Mouse (Mus musculus) C2C12 (cell line): ENCODE measurements around the gene Selenot.

ENCODE experiments used
- CTCF ChIP-seq: IDR thresholded peaks from one replicate; pipeline ENCODE4 v1.5.1; 2011; ENCODE audit not compliant: control insufficient read depth, insufficient read depth, insufficient read length
- FOSL1 ChIP-seq: IDR thresholded peaks from one replicate; pipeline ENCODE4 v1.8.0; 2011; ENCODE audit warnings: mild to moderate bottlenecking, low read length; ENCODE audit not compliant: poor library complexity, insufficient read depth, severe bottlenecking
- MAX ChIP-seq: IDR thresholded peaks from one replicate; pipeline ENCODE4 v1.6.1; 2011; ENCODE audit warnings: mild to moderate bottlenecking, control low read depth
- MYOD1 ChIP-seq: IDR thresholded peaks from one replicate; pipeline ENCODE4 v1.6.1; 2011; ENCODE audit warnings: low read depth; ENCODE audit not compliant: control insufficient read depth, insufficient read length
- MYOG ChIP-seq: IDR thresholded peaks from one replicate; pipeline ENCODE4 v1.6.1; 2011; ENCODE audit not compliant: control insufficient read depth, insufficient read length; ENCODE audit errors: extremely low read depth

DNA sequence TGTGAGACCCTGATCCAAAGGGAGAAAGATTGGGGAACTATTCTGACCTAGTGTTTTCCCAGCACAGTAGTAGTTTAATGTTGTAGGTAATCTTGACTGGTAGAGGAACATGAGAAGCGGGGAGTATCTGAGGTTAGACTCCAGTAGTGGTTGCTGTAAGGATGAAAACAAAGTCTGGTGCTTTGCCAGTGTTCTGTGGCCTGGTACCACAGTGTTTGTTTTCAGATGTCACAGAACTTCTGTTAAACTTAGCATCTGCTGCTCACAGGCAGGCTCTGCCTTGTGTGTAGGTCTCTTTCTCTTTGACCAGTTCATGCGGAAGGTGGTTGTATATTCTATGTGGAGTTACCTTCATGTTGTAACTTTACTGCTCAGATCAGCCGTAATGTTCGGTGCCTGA, 5.1 kb downstream of the Selenot start:
- TF ChIP-seq CTCF (no peak), FOSL1 (no peak), MAX (no peak), MYOD1 (no peak), MYOG (no peak)
